Mouse (Mus musculus) layer of hippocampus, postnatal 10 days (tissue): ENCODE measurements around the gene Heg1. TPM values are rescaled to one million over a fixed set of nuclear protein-coding genes. Genes with fewer than 3 reads are reported as not detected.

ENCODE experiments used
- DNase-seq, 2 experiments: peaks; one replicate each; pipeline ENCODE4 v3.0.0; 2021; ENCODE audit warnings: low spot score in 2 of 2
- total RNA-seq, 2 experiments: library from RNA; stranded (reverse); gene quantifications; 2 replicates each; pipeline ENCODE4 v1.2.3; 2021

Heg1 gene
- total RNA-seq, 2 experiments from 2014 or later = 31.9 to 32.4 TPM

DNA sequence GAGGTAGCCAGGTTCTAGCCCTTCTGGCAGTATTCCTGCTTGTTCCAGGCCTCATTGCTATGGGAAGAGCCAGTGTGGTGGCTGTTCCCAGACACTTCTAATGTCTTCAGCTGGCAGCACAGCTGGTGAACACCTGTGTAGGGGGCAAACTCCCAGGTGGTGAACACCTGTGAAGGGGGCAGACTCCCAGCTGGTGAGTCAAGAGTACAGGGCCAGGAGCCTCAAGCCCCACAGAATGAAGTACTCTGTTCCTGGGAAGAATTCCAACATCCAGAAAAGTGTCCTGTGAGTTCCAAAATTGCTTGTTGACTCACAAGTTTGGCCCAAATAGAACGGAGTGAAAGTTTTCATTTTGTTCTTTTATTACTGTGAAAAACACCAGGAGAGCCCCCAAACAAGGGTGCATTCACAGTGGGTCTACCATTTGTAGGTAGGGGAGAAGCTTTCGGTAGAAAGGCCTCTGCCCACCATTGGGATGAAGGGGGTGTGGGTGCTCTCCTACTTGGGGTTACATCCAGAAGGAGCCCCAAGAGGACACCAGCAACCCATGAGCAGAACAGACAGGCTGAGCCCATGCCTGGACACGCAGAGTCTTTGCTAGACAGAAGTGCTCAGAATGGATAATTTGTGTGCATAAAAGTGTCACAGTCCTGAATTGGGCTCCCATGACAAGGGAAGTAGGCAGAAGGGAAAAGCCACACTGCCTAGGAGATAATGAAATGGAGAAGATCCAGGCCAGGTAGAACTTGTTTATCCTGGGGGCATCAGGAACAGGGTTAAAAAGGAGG, 84.5 kb downstream of the Heg1 start:
- no peak for DNase-seq

DNA sequence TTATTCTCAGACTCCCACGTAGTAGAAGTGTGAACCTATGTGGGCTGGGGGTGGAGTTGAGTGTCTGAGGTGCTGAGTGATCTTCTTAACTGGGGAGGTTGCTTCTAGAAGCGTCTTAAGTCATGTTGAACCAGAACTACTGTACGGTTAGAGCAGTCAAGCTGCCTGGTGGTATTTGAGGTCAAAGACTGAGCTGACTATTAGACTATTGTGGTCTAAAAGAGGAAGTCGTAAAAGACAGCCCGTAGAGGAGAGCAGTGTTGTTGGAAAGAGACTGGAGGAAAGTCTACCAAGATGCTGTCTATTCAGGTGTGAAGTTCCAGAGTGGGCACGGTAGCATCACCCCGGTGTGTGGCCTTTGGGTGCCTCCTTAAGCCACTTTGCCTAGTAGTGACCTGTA, 85.7 kb downstream of the Heg1 start:
- no peak for DNase-seq

DNA sequence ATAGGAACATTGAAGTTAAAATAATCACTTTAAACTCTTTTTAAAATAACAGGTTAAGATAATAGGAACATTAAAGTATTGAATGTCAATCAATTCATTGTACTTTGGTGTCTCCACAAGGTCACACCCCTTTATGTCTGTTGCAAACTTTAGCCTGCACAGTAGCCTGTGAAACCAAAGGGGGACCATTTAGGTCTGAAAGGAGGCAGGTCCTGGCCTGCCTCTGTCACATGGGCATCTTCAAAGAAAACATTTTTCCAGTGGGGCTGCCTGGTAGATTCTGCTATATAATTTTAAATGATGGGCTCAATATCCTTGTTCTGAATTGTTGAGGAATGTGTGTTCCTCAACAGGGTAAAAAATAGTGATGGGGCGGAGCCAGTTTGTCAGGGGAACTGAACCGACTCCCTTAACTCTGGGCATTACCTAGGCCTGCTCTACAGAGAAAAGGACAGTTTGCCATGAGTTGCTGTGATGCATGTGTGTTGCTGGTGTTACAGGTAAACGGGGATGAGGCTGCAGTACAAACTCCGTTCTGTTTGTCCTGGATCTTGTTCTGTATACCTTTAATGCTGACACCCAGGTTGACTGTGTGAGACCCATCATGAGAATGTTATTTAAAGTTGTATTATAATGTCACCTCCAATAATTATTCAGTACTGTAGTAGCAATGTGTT, 86.7 kb downstream of the Heg1 start:
- DNase-seq = no peak

DNA sequence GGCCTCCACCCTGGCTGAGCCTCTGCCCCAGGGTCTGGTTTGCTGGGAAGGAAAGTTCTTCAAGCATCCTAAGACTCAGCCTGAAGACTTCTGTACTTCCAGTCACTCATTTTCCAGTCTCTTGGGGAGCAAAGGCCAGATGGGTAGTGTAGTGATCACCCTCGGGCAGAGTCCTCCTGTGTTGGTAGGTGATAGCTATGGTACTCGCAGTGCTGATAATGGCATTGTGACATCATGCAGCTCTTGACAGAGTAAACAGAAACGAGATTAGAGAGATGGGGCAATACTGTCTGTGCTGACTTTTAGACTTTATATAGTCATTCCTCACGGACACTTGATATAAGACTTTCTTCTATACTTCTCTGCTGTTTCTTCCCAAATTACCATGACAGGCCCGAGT, 88.6 kb downstream of the Heg1 start:
- DNase-seq = no peak

DNA sequence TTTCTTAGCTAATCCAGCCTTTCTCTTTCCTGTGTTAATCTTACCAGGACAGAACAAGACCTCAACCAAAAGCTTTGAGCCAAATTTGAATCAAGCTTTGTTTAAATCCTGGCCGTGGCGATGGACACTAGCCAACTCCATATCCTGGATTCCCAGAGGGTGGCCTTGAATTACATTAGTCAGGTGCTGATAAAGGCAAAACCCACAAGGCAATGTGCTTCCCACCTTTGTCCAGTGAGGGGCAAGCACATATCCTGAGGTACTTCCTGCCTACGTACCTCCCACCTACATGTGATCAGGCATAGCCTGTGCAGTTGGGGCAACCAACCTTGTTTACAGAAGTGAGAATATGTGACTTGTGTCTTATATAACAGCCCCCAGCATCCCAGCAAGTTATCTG, 90.8 kb downstream of the Heg1 start:
- DNase-seq = no peak

DNA sequence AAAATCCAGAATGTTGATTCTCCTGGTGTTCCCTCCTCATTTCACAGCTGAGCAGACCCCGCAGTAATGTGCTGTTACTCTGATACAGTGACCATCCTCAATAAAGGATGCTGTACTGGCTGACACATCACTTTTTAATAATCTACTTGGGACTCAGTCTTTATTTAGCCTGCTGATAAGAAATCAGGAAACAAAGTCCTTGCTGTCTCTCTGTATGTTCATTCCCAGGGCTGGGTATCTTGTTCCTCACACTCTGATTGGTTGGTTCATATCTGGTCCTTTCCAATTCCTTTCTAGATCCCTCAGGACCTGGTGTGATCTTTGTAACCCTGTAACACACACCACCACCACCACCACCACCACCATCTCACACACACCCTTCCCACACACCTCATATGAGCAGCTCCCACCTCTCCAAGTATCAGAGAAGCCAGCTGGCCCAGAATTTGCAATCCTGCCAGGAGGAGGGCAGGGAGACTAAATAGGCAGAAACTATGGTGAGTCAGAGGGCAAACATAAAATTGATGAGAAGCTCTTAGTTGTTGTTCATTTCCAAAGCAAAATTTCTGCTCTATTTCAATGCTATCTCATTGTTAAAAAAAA, 91.7 kb downstream of the Heg1 start:
- no peak for DNase-seq

DNA sequence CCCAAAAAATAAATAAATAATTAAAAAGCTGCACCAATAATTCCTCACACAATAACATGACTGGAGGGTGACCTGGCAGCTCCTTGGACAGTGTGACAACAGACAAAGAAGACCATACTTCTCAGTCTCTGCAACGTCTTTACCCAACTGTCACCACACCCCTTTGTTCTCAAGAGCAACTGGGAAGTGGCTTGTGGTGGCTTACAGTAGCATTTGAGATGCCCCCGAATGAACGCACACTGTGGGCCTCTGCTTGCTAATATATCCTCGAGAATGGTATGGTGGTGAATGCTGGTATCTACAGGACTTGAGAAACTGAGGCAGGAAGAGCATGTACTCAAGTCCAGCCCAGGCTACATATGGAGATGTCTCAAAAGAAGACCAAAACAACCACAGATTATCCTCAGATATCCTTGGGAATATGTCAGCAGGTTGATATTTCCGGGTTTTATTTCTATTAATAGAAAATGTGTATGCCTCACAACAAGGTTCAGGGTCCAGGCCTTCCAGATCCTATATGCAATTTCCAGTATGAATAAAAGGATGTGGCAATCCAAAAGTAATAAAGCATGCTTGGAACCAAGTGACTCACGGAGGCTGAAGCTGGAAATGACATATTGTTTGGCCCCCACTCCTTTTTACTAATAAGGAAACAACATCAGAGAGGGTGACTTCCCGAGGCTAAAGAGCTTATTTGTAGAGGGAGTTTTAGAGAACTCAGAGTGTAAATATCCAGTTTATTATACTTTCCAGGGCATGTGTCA, 92.8 kb downstream of the Heg1 start:
- DNase-seq = no peak

DNA sequence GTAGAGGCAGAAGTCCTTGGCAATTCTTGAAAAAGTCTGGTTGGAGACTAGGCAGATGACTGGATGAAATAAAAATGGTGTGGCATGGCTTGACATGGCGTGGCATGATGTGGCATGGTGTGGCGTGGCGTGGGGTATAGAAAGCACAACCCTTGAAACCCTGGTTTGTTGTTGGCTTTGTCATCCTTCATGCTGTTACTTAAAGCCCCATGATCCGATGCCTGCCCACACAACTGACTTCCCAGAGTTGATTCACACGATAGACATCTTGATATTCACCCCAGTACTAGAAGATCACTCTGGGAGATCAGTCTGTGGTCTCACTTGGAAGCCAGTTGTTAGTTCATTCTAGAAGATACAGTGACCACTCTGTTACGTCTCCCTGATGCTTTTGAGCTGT, 93.4 kb downstream of the Heg1 start:
- DNase-seq = no peak

DNA sequence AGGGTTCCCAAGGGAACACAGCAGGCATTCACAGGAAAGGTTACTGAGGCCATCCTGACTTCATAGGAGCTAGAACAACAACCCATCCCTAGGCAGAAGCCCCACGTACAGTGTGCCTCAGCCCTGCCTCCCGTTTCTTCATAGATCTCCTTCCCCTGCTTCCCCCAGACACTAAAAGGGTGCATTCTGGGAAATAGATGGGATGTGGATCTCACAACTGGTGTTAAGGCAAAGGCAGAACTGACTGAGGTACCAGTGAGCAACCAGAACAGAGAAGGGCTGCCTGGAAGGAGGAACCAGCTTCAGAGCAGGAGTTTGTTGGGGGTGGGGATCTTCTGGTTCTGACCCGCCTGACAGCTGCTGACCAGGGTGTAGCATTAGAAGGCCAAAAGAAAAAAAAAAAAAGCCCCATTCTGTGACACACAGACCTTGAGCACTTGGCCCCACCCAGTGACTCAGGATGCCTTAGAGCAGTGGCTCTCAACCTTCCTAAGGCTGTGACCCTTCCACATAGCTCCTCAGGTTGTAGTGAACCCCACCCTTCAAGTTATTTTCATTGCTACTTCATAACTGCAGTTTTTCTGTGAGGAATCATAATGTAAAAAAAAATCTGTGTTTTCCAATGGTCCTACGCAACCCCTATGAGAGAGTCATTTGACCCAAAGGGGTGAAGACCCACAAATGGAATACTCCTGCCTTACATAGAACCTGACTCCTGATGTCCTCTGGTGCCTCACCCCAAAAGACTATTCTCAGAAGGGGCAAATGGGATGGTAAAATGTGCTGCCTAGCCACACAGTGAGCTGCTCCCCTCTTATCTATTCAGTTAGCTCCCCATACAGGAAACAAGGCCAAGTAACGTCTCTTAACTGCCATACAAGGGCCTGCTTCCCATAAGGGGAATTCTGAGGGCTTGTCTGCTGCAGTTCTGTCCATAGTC, 97.9 kb downstream of the Heg1 start:
- DNase-seq = no peak

DNA sequence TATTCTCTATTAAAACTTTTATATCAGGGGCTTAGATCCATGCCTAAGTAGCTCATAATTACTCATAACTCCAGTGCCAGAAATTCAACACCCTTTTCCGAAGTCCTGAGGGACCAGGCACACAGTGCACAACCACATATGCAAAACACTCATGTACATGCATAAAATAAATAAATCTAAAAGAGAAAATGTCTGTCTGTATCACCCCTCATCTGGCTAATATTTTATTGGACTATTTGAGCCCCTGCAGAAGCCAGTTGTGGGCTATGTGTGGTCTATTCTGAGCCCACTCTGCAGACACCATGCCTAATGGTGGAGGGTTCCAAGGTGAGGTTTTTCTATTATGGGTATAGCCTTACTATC, 98.5 kb downstream of the Heg1 start:
- no peak for DNase-seq

DNA sequence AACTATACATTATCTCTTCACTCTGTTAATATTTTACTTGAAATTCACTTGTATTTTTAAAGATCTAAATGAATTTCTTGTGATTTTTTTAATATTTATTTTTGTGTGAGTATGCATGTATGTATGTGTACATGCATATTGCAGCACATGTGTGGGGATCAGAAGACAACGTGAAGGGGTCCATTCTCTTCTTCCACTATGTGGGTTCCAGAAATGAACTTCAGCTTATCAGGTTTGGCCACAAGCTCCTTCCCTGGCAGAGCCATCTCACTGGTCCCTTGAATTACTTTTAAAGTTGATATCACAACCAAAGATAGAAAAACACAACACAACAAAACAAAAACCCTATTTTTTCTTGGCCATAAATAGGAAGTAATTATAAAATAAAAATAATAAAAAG, 100.4 kb downstream of the Heg1 start:
- DNase-seq = no peak

DNA sequence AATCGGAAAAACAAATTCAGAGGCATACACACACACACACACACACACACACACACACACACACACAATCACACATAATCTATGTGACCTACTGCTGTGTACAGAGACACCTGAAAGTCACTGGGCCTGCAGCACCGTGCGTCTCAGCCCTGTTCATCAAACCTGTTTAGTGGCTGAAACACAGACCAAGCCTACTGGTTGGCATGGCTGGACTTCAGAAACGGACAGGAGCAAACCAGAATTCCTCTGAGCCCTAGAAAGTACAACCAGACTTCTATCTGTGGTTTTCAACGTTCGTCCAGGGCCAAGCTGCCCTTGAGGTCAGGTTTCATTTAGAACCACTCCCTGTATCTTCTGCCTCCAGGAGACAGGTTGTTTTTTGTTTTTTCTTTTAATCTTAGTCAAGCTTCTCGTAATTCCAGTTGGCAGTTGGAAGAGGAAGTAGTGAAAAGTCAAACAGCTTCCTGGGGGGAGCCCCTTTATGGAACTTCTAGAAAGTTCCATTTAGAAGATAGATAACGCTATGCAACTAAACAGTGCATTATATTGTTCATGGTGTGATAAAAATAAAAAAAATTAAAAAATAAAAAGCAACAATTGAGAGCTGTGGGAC, 101.0 kb downstream of the Heg1 start:
- DNase-seq = no peak

DNA sequence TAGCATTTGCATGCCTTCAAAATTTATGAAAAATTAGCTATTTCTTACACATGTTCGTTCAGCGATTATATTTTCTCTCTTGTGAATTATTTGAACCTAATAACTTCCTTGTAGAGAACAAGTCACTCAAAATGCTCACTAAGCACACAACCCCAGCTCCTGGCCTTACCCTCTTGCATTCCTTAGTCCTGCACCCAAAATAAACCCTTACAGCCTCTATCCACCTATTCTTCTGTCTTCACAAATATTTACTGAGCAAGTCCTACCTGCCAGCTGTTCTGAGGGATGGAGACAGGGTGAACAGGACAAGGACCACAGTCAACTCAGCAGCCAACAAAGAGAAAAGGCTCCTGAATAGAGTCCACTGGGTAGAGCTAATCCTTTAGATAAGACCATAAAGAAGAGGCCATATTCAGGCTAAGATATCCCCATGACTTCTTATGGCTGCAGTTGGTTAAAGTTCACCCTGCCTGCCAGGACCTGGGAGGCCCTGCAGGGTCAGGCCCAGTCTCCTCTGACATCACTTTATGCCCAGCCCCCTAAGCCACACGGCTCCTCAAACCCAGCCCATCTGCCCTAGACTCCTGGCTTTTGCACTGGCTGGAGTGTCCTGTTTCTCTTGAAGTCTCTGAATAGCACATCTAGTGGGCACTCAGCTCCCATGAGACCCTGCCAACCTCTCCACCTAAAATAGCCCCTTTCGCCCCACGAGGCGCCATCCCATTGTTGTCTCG, 102.7 kb downstream of the Heg1 start:
- no peak for DNase-seq

DNA sequence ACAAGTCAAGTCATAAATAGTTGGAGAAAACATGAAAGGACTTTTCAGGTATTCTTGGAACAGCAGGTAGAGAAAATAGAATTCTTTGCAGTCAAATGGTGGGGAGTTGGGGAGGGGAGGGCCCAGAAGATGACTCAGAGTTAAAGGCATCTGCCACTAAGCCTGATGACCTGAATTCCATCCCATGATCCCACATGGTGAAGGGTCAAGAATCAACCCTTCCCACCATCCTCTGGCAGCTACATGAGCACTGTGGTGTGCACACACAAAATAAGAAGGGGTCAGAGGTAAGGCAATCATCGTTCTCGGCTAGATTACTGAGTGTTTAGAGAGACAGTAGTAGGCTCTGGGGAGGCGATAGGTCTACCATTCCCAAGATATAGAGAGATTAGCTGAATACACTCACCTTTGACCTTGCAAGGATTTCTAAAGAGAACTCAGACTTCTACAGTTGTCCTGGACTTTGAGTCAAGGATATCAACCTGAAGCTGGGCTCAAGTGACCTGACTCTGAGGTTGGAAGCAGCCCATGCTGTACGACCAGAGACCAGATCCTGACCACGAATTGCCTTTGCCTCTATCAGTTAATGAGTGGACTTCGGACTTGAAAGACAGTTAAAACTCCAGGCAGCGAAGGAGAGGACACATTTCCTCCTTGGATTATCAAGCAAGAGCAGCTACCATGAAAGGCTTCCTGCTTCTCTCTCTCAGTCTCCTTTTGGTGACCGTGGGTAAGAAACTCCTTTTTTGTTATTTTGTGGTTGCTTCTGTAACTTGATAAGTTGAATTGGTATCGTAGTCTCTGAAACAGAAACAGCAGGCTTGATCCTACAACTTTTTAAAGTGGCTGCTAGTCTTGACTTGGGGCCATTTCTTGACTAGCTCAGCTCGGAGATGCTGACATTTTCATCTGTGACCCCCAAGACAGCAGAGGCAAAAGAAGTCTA, 109.9 kb downstream of the Heg1 start, which contains the start of gene Muc13:
TSS of gene Muc13 (plus strand) at position 192 of the 946 bp plus-strand sequence.
- DNase-seq = no peak

DNA sequence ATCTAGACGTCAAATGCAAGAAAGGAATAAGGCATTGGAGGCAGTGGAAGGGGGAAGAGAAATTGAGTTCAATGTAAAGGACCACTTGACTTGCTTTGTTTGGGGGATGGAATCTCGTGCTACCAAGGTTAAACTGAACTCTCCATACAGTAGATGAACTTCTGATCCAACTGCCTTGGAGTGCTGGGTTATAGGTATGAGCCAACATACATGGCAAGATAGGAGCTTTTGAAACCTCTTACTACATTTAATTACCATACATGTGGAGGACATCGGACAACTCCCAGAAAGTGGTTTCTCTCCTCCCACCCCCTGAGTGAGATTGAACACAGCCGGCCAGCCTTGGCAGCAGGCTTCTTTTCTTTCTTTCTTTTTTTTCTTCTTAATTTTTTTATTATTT, 110.9 kb downstream of the Heg1 start:
- DNase-seq = no peak

DNA sequence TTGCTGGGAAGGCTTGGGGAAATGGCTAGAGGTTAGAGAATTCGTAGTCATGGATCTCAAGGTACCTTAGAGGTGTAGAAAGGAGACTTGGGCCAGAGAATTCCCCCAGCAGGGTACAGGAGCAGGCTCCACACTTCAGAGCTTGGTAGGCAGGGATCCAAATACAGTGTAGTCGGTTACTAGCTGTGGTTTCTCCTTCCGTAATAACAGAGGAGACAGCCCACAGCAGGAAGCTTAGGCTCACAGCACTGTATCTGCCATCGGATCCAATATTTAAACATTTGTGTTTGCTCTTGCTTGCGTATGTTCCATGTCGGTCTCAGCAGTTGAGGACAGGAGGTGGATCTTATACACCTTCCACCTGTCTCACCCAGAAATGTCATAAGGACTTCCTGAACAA, 111.7 kb downstream of the Heg1 start:
- no peak for DNase-seq

DNA sequence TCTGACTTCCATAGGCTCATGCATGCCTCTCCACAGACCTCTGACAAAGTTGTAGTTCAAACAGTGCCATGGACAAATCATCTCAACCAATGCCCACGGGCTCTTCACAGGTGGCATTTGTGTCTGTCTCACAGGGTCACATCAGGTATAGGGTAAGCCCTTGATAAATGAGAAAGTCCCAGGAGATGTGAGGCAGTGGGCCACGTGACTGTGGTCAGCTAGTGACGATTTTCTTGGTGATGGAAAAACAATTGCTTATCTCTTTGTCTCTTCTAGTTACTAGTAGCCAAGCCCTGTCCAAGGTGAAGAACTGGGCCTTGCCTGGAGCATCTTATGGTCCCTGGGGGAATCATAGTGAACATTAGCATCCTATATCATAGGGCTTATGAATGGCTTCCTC, 112.6 kb downstream of the Heg1 start:
- no peak for DNase-seq

DNA sequence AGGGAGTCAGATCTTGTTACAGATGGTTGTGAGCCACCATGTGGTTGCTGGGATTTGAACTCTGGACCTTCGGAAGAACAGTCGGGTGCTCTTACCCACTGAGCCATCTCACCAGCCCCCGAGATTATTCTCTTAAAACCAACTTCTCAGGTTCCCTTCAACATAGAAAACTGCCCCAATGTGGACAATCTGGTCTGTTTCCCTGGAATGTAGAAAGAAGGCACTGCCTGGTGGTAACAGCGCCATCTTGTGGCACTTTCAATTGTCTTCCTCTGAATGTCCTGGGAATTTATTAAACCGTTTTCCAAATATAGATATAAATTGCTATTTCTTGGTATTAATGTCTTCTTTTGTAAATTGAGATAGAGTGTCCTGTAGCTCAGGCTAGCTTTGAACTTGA, 113.7 kb downstream of the Heg1 start:
- peak; percentile 60 to 72 for DNase-seq
